Mouse (Mus musculus) embryonic facial prominence, embryonic 14.5 days (tissue): ENCODE data around the gene Preb. TPM values are rescaled to one million over a fixed set of nuclear protein-coding genes. Genes with fewer than 3 reads are reported as not detected.
A peak's percentile ranks its signal among the peaks of the same experiment; 100 is the strongest.

Experiments used
- ATAC-seq: fragments of 200-750 bp; cut with Nextera tagmentation; 2 replicates; pipeline ENCODE4 v1.8.0; 2017; ENCODE audit warnings: low read depth, moderate number of reproducible peaks, moderate TSS enrichment
- DNase-seq: peaks from one replicate; pipeline ENCODE4 v3.0.0-alpha.2; 2015; ENCODE audit warnings: low spot score
- H3K27ac ChIP-seq: fragments of 300-500 bp; sonication (generic); replicated peaks from 2 replicates; pipeline ENCODE4 v1.5.1; 2014; ENCODE audit warnings: low read depth, mild to moderate bottlenecking, low read length, moderate library complexity
- H3K27me3 ChIP-seq: fragments of 300-500 bp; sonication (generic); replicated peaks from 2 replicates; pipeline ENCODE4 v1.6.1; 2014; ENCODE audit warnings: low read length; ENCODE audit not compliant: control insufficient read depth, insufficient read depth
- H3K36me3 ChIP-seq: fragments of 300-500 bp; sonication (generic); 2 replicates; pipeline ENCODE4 v1.6.1; 2014; ENCODE audit warnings: low read length, mixed read lengths; ENCODE audit not compliant: control insufficient read depth, insufficient read depth
- H3K4me1 ChIP-seq: fragments of 300-500 bp; sonication (generic); 2 replicates; pipeline ENCODE4 v1.6.1; 2014; ENCODE audit warnings: antibody characterized with exemption, low read length; ENCODE audit not compliant: control insufficient read depth, insufficient read depth
- H3K4me2 ChIP-seq: fragments of 300-500 bp; sonication (generic); 2 replicates; pipeline ENCODE4 v1.6.1; 2014; ENCODE audit warnings: low read depth, mild to moderate bottlenecking, low read length, moderate library complexity, mixed read lengths
- H3K4me3 ChIP-seq: fragments of 300-500 bp; sonication (generic); 2 replicates; pipeline ENCODE4 v1.5.1; 2014; ENCODE audit warnings: low read depth, mild to moderate bottlenecking, low read length
- H3K9ac ChIP-seq: fragments of 300-500 bp; sonication (generic); 2 replicates; pipeline ENCODE4 v1.6.1; 2014; ENCODE audit warnings: low read depth, mild to moderate bottlenecking, low read length, moderate library complexity, mixed read lengths
- H3K9me3 ChIP-seq: fragments of 300-500 bp; sonication (generic); 2 replicates; pipeline ENCODE4 v1.6.1; 2016; ENCODE audit warnings: low read length; ENCODE audit not compliant: control insufficient read depth
- WGBS: fragments of 180-500 bp; shearing (Covaris S2); extraction: QIAGEN DNeasy Blood & Tissue Kit; methylation state at CpG from one replicate; pipeline ENCODE4 v1.1.7; 2014; 5-methylcytosine and 5-hydroxymethylcytosine counted together
- polyA plus RNA-seq: library from polyadenylated mRNA; unstranded; fragments of >200 nt; fragmentation: Nextera tagmentation; extraction: Ambion mirVana; gene quantifications from 2 replicates; pipeline ENCODE4 v1.2.1, GENCODE M21; 2014

Gene Preb
- polyA plus RNA-seq, 1 experiment from 2014 or later, result 85.3 TPM

- H3K9ac ChIP-seq, result peak overlapping the region; percentile 60
- peak overlapping the region; percentile 78 for H3K27ac ChIP-seq
- no peaks in the 10 kb centered on the region for H3K9me3 ChIP-seq
- WGBS, result 49% methylated on average over 4 of the region's 4 CpGs
- H3K27me3 ChIP-seq, result 0 out of 2 replicates have a peak, but pooled peaks cover 3% of the 10 kb centered on the region
- DNase-seq, result no peak
- H3K4me3 ChIP-seq, result peak overlapping the region; percentile 55
- H3K4me1 ChIP-seq, result peaks cover 12% of the 10 kb centered on the region
- peaks cover 35% of the 10 kb centered on the region for H3K36me3 ChIP-seq
- peak overlapping the region; percentile 89 for H3K4me2 ChIP-seq
- no peak for ATAC-seq
Measured at GRCm38 (mm10) chr5:30950451-30950850, 9.7 kb downstream of the Preb start.

DNA sequence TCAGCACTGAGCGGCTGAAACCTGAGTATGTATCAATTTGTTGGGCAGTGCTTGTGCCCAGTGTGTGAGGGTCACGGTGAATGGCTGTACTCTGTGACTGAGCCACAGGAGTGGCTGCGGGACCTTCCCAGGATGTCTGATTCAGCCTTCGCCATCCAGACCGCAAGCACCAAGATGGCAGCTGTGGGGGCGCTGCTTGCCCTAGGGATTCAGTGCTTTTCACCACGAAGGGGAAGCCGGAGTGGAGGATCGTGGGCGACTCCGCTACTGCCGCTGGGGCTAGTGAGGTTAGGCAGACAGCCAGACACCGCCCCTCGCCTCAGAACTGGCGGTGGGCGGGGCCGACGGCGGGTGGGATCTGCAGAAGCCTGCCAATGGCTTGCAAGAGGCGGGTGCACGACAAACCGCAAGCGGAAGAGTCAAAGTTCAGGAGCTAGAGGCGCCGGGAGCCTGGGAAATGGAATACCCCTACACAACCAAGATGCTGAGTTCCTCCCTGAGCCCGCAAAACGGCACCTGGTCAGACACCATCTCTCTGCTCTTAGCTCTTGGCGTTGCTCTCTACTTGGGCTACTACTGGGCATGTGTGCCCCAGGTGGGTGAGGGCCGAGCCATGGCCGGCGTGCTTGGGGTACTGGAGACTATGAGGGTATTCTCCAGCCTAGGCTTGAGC lies 10.4 kb downstream of the Preb start:
- Histone ChIP-seq H3K4me1 (peaks cover 12% of the 10 kb centered on the region), H3K36me3 (peaks cover 29% of the 10 kb centered on the region), H3K27ac (peak overlapping the region; percentile 78), H3K9ac (peak overlapping the region; percentile 60), H3K4me3 (peak overlapping the region; percentile 55), H3K4me2 (peak overlapping the region; percentile 89), H3K27me3 (peaks cover 8% of the 10 kb centered on the region; the same call in 1 of the 2 replicates), H3K9me3 (no peaks in the 10 kb centered on the region)
- DNase-seq, result peak; percentile 96
- under 1% methylated on average over 24 of the region's 31 CpGs for WGBS
- peak; percentile 91 for ATAC-seq

DNA sequence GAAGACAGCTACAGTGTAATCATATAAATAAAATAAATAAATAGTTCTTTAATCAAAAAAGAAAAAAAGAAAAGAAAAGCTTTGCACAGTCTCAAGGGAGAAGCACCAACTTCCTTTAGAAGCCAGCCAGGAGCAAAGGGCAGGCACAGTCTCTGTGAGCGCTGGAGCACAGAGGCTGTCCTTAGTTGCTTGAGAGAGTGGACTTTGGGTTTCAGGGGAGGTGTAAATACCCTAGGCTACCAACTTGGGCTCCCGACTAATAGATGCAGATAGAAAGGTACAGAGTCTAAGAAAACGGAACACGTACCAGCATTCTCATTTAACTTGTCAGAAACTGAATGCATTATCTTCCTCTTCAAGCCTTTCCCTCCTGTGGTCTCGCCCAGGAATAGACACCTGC lies 11.5 kb downstream of the Preb start:
- ATAC-seq (no peak), DNase-seq (no peak)
- Histone ChIP-seq H3K27me3 (peaks cover 9% of the 10 kb centered on the region; the same call in 1 of the 2 replicates), H3K9ac (no peak overlapping the region), H3K36me3 (peaks cover 17% of the 10 kb centered on the region), H3K4me1 (peaks cover 12% of the 10 kb centered on the region), H3K27ac (peak overlapping the region; percentile 78; the same call in 1 of the 2 replicates), H3K9me3 (no peaks in the 10 kb centered on the region), H3K4me3 (no peak overlapping the region), H3K4me2 (no peak overlapping the region)
- 73% methylated on average over 5 of the region's 5 CpGs for WGBS

DNA sequence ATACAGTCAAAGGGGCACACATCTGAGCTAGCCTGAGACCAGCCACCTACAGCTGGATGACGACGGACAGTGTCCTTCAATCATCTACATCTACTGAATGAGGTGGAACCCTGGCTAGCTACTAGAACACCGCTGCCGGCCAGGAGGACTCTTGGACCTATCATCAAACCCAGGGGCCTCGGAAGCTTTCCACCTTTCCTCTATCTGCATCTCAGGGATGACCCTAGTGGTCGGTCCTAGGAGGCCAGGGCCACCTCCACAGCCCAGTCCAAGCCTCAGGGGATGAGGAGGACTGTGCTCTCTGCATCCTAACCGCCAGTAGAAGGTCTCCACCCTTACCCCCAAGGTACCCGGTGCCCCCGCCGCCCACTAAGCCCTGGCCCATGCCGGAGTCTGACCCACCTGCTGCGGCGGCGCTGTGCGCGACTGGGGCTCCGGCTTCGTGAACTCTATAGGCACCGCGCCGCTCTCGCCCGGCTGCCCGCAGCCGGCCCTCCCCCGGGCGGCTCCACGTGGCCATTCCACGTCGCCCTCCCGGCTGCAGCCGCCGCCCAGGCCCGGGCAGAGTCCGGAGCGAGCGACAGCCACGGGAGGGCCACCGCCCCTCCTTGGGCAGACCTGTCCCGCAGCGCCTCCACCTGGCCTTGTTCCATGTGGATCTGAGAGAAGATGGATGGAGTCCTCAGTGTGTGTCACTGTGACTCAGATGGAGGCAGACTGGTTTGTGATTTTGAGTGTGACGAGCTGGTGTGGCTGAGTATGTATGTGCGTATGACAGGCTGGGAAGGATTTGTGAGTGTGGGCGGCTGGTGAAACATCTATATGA lies 15.0 kb downstream of the Preb start, which contains the start of gene Cgref1:
Gene Cgref1, minus strand, starts transcription at position 636 of the 826 bp plus-strand sequence.
- H3K27ac ChIP-seq, result no peak within 1 kb of the TSS
- H3K36me3 ChIP-seq, result no peaks in the 10 kb centered on the region
- 8% methylated on average over 25 of the region's 44 CpGs for WGBS
- H3K4me1 ChIP-seq, result peaks cover 8% of the 10 kb centered on the region
- ATAC-seq (peak; percentile 20; the same call in 1 of the 2 replicates), DNase-seq (peak; percentile 75)
- peak within 1 kb of the TSS; percentile 67 for H3K9ac ChIP-seq
- no peaks in the 10 kb centered on the region for H3K9me3 ChIP-seq
- peak within 1 kb of the TSS; percentile 84 for H3K4me2 ChIP-seq
- peak within 1 kb of the TSS; percentile 47 for H3K4me3 ChIP-seq
- H3K27me3 ChIP-seq, result peaks cover 9% of the 10 kb centered on the region; the same call in 1 of the 2 replicates

DNA sequence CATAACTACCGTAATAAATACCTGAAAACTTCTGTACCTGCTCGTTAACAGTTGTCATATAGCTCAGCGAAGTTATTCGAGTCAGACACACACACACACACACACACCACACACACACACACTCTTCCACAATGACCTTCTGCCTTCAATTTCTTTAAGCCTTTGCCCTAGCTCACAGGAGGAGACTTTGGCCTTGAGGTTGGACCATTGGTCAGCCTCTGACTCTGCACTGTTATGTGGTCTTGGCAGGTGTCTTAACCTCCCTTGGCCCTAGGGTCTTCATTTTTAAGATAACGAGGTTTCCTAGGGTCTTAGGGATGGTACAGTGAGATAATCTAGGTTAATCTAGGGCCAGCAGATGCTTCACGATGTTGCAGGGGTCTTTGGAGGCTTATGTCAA lies 15.8 kb downstream of the Preb start:
- Histone ChIP-seq H3K4me1 (peaks cover 6% of the 10 kb centered on the region; the same call in 1 of the 2 replicates), H3K9me3 (no peaks in the 10 kb centered on the region), H3K9ac (no peak overlapping the region), H3K4me3 (no peak overlapping the region), H3K27ac (no peak overlapping the region), H3K36me3 (no peaks in the 10 kb centered on the region), H3K27me3 (peaks cover 9% of the 10 kb centered on the region; the same call in 1 of the 2 replicates), H3K4me2 (no peak overlapping the region)
- DNase-seq (no peak), ATAC-seq (no peak)
- WGBS, result 85% methylated on average over 6 of the region's 6 CpGs

DNA sequence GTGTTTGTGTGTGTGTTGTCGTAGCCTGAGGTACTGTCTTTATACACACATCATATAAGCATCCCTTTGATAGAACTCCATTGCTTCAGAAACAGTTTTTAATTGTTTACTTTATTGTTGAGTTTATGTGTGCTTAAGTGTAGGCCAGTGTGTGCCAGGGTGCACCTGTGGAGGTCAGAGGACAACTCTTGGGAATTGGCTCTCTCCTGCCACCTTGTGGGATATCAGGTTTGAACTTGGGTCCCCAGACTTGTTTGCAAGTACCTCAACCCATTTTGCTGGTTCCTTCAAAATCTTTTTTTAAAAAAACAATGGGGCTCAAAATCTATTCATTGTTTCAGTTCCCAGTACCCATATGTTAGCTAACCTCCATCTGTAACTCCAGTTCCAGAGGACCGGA lies 17.2 kb downstream of the Preb start:
- Histone ChIP-seq H3K4me2 (no peak overlapping the region), H3K27ac (no peak overlapping the region), H3K4me1 (no peaks in the 10 kb centered on the region), H3K27me3 (peaks cover 9% of the 10 kb centered on the region; the same call in 1 of the 2 replicates), H3K9ac (no peak overlapping the region), H3K4me3 (no peak overlapping the region), H3K36me3 (no peaks in the 10 kb centered on the region), H3K9me3 (no peaks in the 10 kb centered on the region)
- ATAC-seq (no peak), DNase-seq (no peak)
- WGBS, result 87% methylated on average over 2 of the region's 2 CpGs

DNA sequence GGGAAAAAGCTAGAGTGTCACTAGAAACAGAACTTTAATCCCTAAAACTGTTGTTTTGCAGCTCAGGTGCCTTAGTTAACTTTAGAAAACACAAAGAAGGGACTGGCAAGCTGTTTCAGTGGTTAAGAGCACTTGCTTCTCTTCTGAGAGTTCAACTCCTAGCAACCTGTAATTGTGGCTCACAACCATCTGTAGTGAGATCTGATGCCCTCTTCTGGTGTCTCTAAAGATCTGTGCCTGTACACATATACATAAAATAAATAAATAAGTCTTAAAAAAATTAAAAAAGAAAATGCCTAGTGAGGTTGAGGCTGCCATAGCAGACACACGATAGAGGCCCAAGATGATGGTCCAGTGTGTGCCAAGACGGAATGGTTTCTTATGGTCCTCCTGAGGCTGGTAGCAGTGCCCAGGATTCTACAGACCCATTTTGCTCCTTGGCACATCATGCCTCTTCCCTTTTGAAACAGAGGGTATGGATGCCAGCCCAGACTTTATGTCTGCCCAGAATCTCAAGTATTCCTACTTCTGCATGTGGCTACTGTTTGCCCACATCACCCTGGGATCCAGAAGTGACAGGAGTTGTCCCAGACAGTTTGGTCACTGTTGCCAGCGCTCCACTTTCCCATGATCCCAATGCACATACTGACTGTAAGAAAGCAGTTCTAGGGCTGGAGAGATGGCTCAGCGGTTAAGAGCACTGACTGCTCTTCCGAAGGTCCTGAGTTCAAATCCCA lies 25.3 kb downstream of the Preb start:
- no peaks in the 10 kb centered on the region for H3K27me3 ChIP-seq
- H3K4me3 ChIP-seq, result no peak overlapping the region
- no peak for ATAC-seq
- 84% methylated on average over 5 of the region's 5 CpGs for WGBS
- H3K4me1 ChIP-seq, result no peaks in the 10 kb centered on the region
- no peak overlapping the region for H3K9ac ChIP-seq
- no peak for DNase-seq
- no peaks in the 10 kb centered on the region for H3K9me3 ChIP-seq
- no peaks in the 10 kb centered on the region for H3K36me3 ChIP-seq
- H3K4me2 ChIP-seq, result no peak overlapping the region
- H3K27ac ChIP-seq, result no peak overlapping the region

GRCm38 (mm10) chr5:30933705-30934104 lies 26.5 kb downstream of the Preb start:
- Histone ChIP-seq H3K4me1 (no peaks in the 10 kb centered on the region), H3K36me3 (no peaks in the 10 kb centered on the region), H3K27ac (no peak overlapping the region), H3K9ac (no peak overlapping the region), H3K4me3 (no peak overlapping the region), H3K9me3 (no peaks in the 10 kb centered on the region), H3K4me2 (no peak overlapping the region), H3K27me3 (no peaks in the 10 kb centered on the region)
- ATAC-seq, result no peak
- DNase-seq, result no peak
- WGBS, result 65% methylated on average over 5 of the region's 5 CpGs
